Mouse (Mus musculus): Measurements from ENCODE around the gene Lrrfip2. TPM values are rescaled to one million over a fixed set of nuclear protein-coding genes. Genes with fewer than 3 reads are reported as not detected.
A peak's percentile ranks its signal among the peaks of the same experiment; 100 is the strongest.

Gene Lrrfip2
- total RNA-seq, 2 experiments from 2014 or later: 63.6 to 71.3 TPM

DNA sequence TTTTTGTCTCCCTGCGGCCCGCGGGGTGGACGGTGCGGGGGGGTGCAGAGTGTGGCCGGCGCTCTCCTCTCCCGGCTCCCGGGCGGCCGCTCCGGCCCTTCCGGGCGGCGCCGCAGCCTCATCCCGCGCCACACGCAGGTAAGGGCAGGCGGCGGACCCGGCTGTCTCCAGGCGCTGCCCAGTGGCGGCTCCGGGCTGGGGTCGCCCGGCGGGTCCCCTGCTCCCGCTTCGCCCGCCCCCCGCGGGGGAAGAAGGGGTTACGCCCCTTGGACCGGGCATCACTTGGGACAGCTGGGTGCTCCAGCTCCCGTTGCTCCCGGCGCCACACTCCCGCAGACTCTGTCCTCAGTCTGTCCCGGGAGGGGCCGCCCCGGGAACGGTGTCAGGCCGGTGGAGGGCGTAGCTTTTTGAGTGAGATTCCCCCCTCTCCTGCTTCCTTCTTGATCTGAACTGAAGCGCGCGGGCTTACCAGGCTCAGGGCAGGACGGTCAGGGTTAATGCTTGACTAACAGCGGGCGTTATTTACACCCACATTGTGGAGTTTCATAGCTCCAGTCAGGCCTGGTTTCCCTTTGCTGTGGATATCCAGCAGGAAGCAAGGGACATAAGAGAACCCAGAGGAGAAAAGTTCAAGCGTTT lies 979 bp downstream of the Lrrfip2 start:
- peak; percentile 57 for DNase-seq

GRCm38 (mm10) chr9:111118891-111119441 lies 1.6 kb downstream of the Lrrfip2 start:
- no peak for DNase-seq

GRCm38 (mm10) chr9:111122446-111122845 lies 5.1 kb downstream of the Lrrfip2 start:
- DNase-seq: peak; percentile 67

GRCm38 (mm10) chr9:111123336-111123735 lies 5.9 kb downstream of the Lrrfip2 start:
- no peak for DNase-seq

- no peak for DNase-seq
These were observed 7.0 kb downstream of the Lrrfip2 start for GRCm38 (mm10) chr9:111124440-111124839.

DNA sequence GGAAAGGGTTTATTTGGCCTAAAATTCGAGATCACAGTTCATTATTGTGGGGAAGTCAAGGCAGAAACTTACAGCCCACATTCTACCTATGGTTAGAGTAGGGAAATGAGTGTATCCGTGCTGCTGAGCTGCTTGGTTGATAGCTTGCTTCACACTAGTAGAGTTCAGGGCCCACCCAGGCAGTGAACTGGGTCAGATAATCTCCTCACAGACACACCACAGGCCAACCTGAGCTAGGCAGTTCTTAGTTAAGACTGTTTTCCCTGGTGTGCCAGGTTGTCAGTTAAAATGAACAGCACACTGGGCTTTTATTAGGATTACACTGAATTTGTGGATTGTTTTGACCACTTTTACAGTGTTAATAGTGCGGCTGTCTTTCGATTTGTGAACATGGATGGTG lies 9.3 kb downstream of the Lrrfip2 start:
- DNase-seq: no peak

DNA sequence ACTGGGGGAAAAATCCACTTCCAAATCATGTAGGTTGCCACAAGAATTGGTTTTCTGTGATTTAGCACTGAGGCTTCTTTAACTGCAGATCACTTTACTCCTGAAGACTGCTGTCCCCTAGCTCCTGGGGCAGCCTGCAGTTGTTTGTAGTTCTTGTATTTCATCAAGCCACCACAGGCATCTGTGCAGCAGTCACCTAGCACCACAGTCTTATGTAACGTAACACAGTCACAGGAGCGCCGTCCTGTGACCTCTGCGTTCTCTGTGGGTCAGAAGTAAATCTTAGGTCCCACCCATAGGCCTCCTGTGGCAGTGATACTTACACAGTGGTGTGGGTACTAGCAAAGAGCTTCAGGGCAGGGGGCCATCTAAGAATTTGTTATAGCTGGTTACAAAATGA lies 10.4 kb downstream of the Lrrfip2 start:
- DNase-seq: peak; percentile 31

DNA sequence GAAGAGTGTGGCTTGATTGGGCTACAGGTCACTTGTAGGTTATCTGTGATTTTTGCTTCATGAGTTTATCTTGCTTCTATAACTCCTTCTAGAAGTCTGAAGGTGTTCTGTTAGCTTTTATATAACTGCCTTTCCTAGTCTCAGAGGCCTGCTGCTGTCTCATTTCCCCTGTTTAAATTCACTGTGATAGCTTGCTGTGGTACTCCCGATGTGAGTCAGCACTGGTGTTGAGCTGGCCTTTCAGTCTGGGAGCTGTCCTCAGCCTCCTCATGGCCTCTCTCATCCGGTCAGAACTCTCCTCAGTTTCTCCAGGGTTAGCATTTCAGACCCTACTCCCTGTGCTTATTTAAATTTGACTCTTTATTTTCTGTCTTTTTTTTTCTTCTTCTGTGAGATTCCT lies 12.7 kb downstream of the Lrrfip2 start:
- no peak for DNase-seq

GRCm38 (mm10) chr9:111138161-111138560 lies 20.8 kb downstream of the Lrrfip2 start:
- DNase-seq: no peak

- DNase-seq: no peak
These were observed 25.3 kb downstream of the Lrrfip2 start for GRCm38 (mm10) chr9:111142721-111143120.

GRCm38 (mm10) chr9:111143387-111143786 lies 26.0 kb downstream of the Lrrfip2 start:
- DNase-seq: no peak

DNA sequence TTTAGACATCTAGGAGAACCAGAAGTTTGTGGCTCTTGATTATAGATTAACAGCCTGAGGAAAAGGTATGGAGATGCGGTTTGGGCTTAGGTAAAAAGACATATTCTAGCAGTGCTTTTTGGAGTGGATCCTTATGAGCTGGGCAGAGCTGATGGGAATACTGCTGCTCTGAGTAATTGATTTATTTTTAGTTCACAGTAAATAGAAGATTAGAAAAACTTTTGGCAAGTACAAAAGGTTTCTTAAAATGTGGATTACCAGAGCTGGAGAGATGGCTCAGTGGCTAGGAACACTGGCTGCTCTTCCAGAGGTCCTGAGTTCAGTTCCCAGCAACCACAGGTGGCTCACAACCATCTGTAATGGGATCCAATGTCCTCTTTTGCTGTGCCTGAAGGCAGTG lies 27.3 kb downstream of the Lrrfip2 start:
- no peak for DNase-seq

- no peak for DNase-seq
These were observed 28.3 kb downstream of the Lrrfip2 start for GRCm38 (mm10) chr9:111145497-111146190.

DNA sequence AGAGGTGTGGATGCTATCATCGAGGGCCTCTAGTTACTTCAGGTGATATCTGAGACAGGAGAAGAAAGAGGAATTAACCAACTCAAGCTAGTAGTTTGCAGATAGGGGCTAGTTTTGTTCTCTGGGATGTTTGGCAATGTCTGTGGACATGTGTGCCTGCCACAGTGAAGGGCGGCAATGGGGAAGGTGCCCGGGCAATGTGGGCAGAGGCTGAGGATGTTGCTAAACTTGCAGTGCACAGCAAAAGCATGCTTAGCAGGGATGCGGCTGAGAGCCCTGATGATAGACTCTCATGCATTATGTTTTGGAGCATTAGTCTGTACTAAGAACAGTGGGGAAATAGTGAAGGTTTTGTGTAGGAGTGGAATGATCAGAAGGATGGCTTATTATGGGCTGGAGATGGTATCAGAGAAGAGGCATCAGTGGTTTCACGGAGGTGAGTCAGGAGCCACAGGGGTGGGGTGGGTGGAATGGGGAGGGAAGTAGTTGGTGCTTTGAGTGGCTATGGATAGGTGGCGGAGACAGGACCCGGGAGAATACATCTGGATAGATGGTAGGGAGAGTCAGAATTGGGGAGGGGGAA lies 28.9 kb downstream of the Lrrfip2 start:
- no peak for DNase-seq

- no peak for DNase-seq
These were observed 30.6 kb downstream of the Lrrfip2 start for GRCm38 (mm10) chr9:111148006-111148405.

GRCm38 (mm10) chr9:111148414-111148813 lies 31.0 kb downstream of the Lrrfip2 start:
- DNase-seq: no peak

- DNase-seq: peak; percentile 32
These were observed 32.0 kb downstream of the Lrrfip2 start for GRCm38 (mm10) chr9:111149188-111149945.

- no peak for DNase-seq
These were observed 35.0 kb downstream of the Lrrfip2 start for GRCm38 (mm10) chr9:111152314-111152897.

DNA sequence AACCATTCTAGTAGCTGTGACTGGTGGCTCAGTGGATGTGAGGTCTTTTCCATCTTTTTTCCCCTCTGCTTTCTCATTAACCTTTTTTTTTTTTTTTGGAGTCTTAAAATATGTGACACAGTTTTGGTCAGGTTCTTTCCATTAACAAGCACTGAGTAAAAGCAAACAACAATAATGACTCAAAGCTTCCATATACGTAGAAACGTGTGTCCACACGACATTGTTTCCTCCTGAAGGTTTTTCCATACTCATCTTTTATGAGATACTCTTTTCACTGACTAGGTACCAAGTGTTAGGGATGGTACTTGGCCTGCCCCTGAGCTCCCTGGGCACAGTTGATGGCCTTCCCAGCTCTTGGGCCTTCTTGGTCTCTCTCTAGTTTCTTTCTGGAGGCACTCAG lies 35.6 kb downstream of the Lrrfip2 start:
- DNase-seq: no peak

GRCm38 (mm10) chr9:111155764-111156458 lies 38.5 kb downstream of the Lrrfip2 start:
- DNase-seq: no peak

DNA sequence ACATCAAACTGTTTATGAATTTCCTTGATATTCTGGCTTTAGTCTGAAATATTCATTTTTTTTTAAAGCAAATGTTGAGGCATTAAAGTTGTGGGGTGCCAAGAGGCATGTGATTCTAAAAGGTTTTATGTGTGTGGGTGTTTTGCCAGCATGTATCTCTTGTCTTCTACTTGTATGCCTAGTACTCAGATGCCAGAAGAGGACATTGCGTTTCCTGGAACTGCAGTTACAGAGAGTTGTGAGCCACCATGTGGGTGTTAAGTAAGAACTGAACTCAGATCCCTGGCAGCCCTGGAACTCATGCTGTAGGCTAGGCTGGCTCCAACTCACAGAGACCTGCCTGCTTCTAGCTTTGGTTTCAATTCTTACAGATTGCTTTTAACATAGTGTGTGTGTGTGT lies 42.2 kb downstream of the Lrrfip2 start:
- DNase-seq: no peak

DNA sequence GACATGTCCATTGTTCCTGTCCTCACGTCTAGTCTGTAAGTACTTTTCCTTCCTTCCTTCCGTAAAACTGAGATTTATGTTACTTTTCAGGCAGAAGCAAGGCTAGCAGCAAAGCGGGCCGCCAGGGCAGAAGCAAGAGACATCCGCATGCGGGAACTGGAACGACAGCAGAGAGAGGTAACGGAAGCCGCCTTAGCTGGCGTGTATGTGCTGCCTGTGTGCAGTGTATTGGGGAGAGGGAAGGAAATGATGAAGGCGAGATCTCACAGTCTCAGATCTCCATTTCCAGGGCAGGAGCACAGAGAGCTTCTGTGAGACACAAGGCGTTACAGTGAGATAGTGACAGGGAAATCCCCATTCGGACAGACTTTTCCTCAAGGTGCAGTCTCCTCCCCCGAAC lies 43.8 kb downstream of the Lrrfip2 start:
- no peak for DNase-seq
